ENCODE assay signal across 8 mouse cellular contexts in the genomic region with DNA sequence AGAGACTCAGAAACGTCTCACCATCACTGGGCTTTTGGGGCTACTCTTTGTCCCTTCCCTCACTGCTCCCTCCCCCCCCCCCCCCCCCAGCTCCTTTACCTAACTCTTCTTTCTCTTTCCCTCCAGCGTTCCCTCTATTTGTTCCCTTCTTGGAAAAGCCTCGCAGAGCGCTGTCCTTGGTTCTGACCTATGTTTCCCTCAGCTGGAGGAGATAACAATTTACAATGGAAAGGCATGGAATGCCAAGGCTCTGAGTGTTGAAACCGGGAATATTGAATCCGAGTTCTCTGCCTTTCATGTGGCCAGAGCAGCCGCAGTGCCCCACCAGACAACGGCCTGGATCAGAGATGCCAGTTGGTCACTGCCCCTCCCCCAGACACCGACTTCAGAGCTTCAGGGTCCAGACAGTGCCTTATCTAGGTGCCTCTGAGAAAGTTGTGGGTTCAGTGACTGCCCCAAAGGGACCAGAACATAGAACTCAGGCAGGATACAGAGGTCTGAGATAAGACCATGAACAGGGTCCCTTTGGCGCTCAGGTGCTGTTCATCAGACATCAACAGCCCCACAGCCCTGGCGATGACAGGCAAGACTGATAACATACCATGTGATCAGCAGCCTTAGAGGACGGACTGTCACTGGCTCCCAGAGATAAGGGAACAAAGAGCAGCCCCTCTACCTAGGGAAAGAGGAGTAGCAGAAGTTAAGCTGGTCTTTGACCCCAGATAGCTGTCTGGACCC. TPM values are rescaled to one million over a fixed set of nuclear protein-coding genes. Genes with fewer than 3 reads are reported as not detected.
DNase-seq lines count a peak whose midpoint lies in the region; ATAC-seq and TF ChIP-seq lines count a peak whose summit lies in the region.

No protein-coding gene starts in this region.

- H3K4me3 ChIP-seq in forebrain, postnatal 0 days (ENCODE audit: low read depth, low read length) = no peak overlapping the region
- no peak overlapping the region for H3K4me3 ChIP-seq in forebrain, embryonic 12.5 days (replicated peaks)
- H3K4me3 ChIP-seq in kidney, postnatal 0 days (replicated peaks; ENCODE audit: low read depth, low read length) = no peak overlapping the region
- H3K4me3 ChIP-seq in midbrain, embryonic 15.5 days = no peak overlapping the region

- H3K27ac ChIP-seq in forebrain, postnatal 0 days (ENCODE audit: low read depth, low read length) = peak overlapping the region; percentile 62
- no peak overlapping the region for H3K27ac ChIP-seq in forebrain, embryonic 12.5 days
- no peak overlapping the region for H3K27ac ChIP-seq in kidney, postnatal 0 days
- 0 out of 2 replicates have a peak overlapping the region, but pooled peaks have one; percentile 38 for H3K27ac ChIP-seq in midbrain, embryonic 15.5 days

- H3K4me1 ChIP-seq in forebrain, postnatal 0 days (ENCODE audit: insufficient read depth) = peaks cover 5% of the 10 kb centered on the region; the same call in 1 of the 2 replicates
- peaks cover 19% of the 10 kb centered on the region for H3K4me1 ChIP-seq in forebrain, embryonic 12.5 days
- H3K4me1 ChIP-seq in kidney, postnatal 0 days (replicated peaks; ENCODE audit: insufficient read depth, low read length) = no peaks in the 10 kb centered on the region
- peaks cover 24% of the 10 kb centered on the region for H3K4me1 ChIP-seq in midbrain, embryonic 15.5 days

- WGBS in forebrain, postnatal 0 days = 18% methylated on average over 12 of the region's 12 CpGs
- WGBS in forebrain, embryonic 12.5 days = 12% methylated on average over 12 of the region's 12 CpGs
- 12% methylated on average over 12 of the region's 12 CpGs for WGBS in kidney, postnatal 0 days
- WGBS in midbrain, embryonic 15.5 days = 11% methylated on average over 12 of the region's 12 CpGs

- H3K36me3 ChIP-seq in forebrain, postnatal 0 days (ENCODE audit: insufficient read depth) = no peaks in the 10 kb centered on the region
- no peaks in the 10 kb centered on the region for H3K36me3 ChIP-seq in forebrain, embryonic 12.5 days (replicated peaks)
- H3K36me3 ChIP-seq in kidney, postnatal 0 days (ENCODE audit: insufficient read depth, low read length) = no peaks in the 10 kb centered on the region
- no peaks in the 10 kb centered on the region for H3K36me3 ChIP-seq in midbrain, embryonic 15.5 days (replicated peaks)

- H3K27me3 ChIP-seq in forebrain, postnatal 0 days (ENCODE audit: insufficient read depth, low read length) = no peaks in the 10 kb centered on the region
- peaks cover 13% of the 10 kb centered on the region for H3K27me3 ChIP-seq in forebrain, embryonic 12.5 days
- no peaks in the 10 kb centered on the region for H3K27me3 ChIP-seq in kidney, postnatal 0 days (ENCODE audit: insufficient read depth, low read length)
- H3K27me3 ChIP-seq in midbrain, embryonic 15.5 days (replicated peaks) = no peaks in the 10 kb centered on the region

- DNase-seq in forebrain, postnatal 0 days = no peak
- DNase-seq in adrenal gland, postnatal 25 days = peak; percentile 43
- DNase-seq in kidney, postnatal 0 days (ENCODE audit: low spot score) = peak; percentile 89
- no peak for DNase-seq in thymus, postnatal 4 days
- DNase-seq in cerebellum, adult 11-12 months = no peak

- H3K9ac ChIP-seq in forebrain, postnatal 0 days = no peak overlapping the region
- H3K9ac ChIP-seq in forebrain, embryonic 12.5 days = no peak overlapping the region
- no peak overlapping the region for H3K9ac ChIP-seq in kidney, postnatal 0 days (ENCODE audit: low read depth, low read length)
- H3K9ac ChIP-seq in midbrain, embryonic 15.5 days = no peak overlapping the region

- no peaks in the 10 kb centered on the region for H3K9me3 ChIP-seq in forebrain, postnatal 0 days (ENCODE audit: low read length)
- no peaks in the 10 kb centered on the region for H3K9me3 ChIP-seq in forebrain, embryonic 12.5 days
- no peaks in the 10 kb centered on the region for H3K9me3 ChIP-seq in kidney, postnatal 0 days (replicated peaks; ENCODE audit: low read length)
- H3K9me3 ChIP-seq in midbrain, embryonic 15.5 days = no peaks in the 10 kb centered on the region

- TF ChIP-seq CTCF in forebrain, postnatal 0 days (IDR thresholded peaks at IDR 0.05; ENCODE audit: low read depth) = no peak
- no peak for TF ChIP-seq CTCF in kidney, postnatal 0 days (IDR thresholded peaks at IDR 0.05; ENCODE audit: low read depth)

- no peak overlapping the region for H3K4me2 ChIP-seq in forebrain, postnatal 0 days (ENCODE audit: low read depth)
- no peak overlapping the region for H3K4me2 ChIP-seq in forebrain, embryonic 12.5 days
- H3K4me2 ChIP-seq in kidney, postnatal 0 days (ENCODE audit: low read length) = no peak overlapping the region
- no peak overlapping the region for H3K4me2 ChIP-seq in midbrain, embryonic 15.5 days

- ATAC-seq in forebrain, postnatal 0 days = no peak
- no peak for ATAC-seq in forebrain, embryonic 12.5 days (ENCODE audit: low FRiP score)
- no peak for ATAC-seq in kidney, postnatal 0 days (replicated peaks; ENCODE audit: low FRiP score, low read depth)
- no peak for ATAC-seq in midbrain, embryonic 15.5 days (replicated peaks)
- ATAC-seq in inflammation-experienced regulatory T-cells, adult 6 months = no peak

RNA-seq across cellular contexts. Expression of gene Slc32a1, which starts 25.8 kb away (rescaled TPM):
- 23.5 and 37.4 TPM in 2 replicates for total RNA-seq in forebrain, postnatal 0 days (2014; rRNA removed)
- polyA plus RNA-seq in forebrain, postnatal 0 days (2015; fragmentation: Nextera tagmentation; extraction: Ambion mirVana) = 7.4 and 10.8 TPM in 2 replicates
- polyA plus RNA-seq in forebrain, embryonic 12.5 days (2016; fragmentation: Nextera tagmentation; extraction: Ambion mirVana) = 3.8 and 4.3 TPM in 2 replicates
- not detected in 2 replicates for total RNA-seq in adrenal gland, postnatal 25 days (2021)
- polyA plus RNA-seq in kidney, postnatal 0 days (2015; fragmentation: Nextera tagmentation; extraction: Ambion mirVana) = not detected in 2 replicates
- 9.8 and 10.5 TPM in 2 replicates for polyA plus RNA-seq in midbrain, embryonic 15.5 days (2015; fragmentation: Nextera tagmentation; extraction: Ambion mirVana)
- polyA plus RNA-seq in inflammation-experienced regulatory T-cells, adult 6 months (2017; shearing (Covaris generic)) = not detected

RNA-seq across cellular contexts. Expression of gene Actr5, which starts 39.9 kb away (rescaled TPM):
- total RNA-seq in forebrain, postnatal 0 days (2014; rRNA removed) = 16.5 and 30.8 TPM in 2 replicates
- 8.0 and 8.2 TPM in 2 replicates for polyA plus RNA-seq in forebrain, postnatal 0 days (2015; fragmentation: Nextera tagmentation; extraction: Ambion mirVana)
- polyA plus RNA-seq in forebrain, embryonic 12.5 days (2016; fragmentation: Nextera tagmentation; extraction: Ambion mirVana) = 20.3 and 22.6 TPM in 2 replicates
- 9.9 and 14.8 TPM in 2 replicates for total RNA-seq in adrenal gland, postnatal 25 days (2021)
- polyA plus RNA-seq in kidney, postnatal 0 days (2015; fragmentation: Nextera tagmentation; extraction: Ambion mirVana) = 7.1 and 9.1 TPM in 2 replicates
- polyA plus RNA-seq in midbrain, embryonic 15.5 days (2015; fragmentation: Nextera tagmentation; extraction: Ambion mirVana) = 11.7 and 12.8 TPM in 2 replicates
- 1 to 10 TPM; 2.5 to 5.2 (median 2.8) TPM for polyA plus RNA-seq in inflammation-experienced regulatory T-cells, adult 6 months (2017; shearing (Covaris generic))

Comparison
In these comparisons a context has a peak if more than half of its experiments do, and no peak if none do; other contexts are left out.
1. H3K27ac ChIP-seq: peak in forebrain, postnatal 0 days (single experiment) and midbrain, embryonic 15.5 days (single experiment); none in forebrain, embryonic 12.5 days (single experiment) and kidney, postnatal 0 days (single experiment).
2. DNase-seq: peak in adrenal gland, postnatal 25 days (single experiment) and kidney, postnatal 0 days (single experiment); none in forebrain, postnatal 0 days (single experiment), thymus, postnatal 4 days (single experiment) and cerebellum, adult 11-12 months (single experiment).